Mouse (Mus musculus): Measurements from ENCODE around the gene Rab30. TPM values are rescaled to one million over a fixed set of nuclear protein-coding genes. Genes with fewer than 3 reads are reported as not detected.

Rab30 gene
- 0.42 and 1.6 TPM in 2 replicates for polyA plus RNA-seq (2012; ENCODE audit: low replicate concordance)

GRCm38 (mm10) chr7:92741152-92741860 lies at the start of gene Rab30:
Gene Rab30 (plus strand): TSS chr7:92741603.

GRCm38 (mm10) chr7:92874116-92874675 lies 132.8 kb downstream of the Rab30 start, which contains the start of the genes Ddias and Prcp:
Gene Ddias (minus strand): TSS chr7:92874247.
Gene Prcp (plus strand): TSS chr7:92874470.

Other genes with a start within 250 kb of the Rab30 start
- gene Ccdc90b, start 180.5 kb upstream of the Rab30 start, polyA plus RNA-seq (2012; ENCODE audit: low replicate concordance) = 1.2 and 11.6 TPM in 2 replicates
- gene Ankrd42, start 104.5 kb upstream of the Rab30 start, polyA plus RNA-seq (2012; ENCODE audit: low replicate concordance) = 0.16 and 0.22 TPM in 2 replicates
- gene Pcf11, start 71.7 kb upstream of the Rab30 start, polyA plus RNA-seq (2012; ENCODE audit: low replicate concordance) = 74.7 and 163 TPM in 2 replicates
- gene Ddias, start 132.6 kb downstream of the Rab30 start, polyA plus RNA-seq (2012; ENCODE audit: low replicate concordance) = 0.08 and 2.7 TPM in 2 replicates
- gene Prcp, start 132.9 kb downstream of the Rab30 start, polyA plus RNA-seq (2012; ENCODE audit: low replicate concordance) = 9.7 and 156 TPM in 2 replicates

Data from hematopoietic multipotent progenitor cell, adult 10-12 weeks (in vitro differentiated cells).